Mouse (Mus musculus) neural tube, embryonic 10.5 days (tissue): ENCODE data around the gene Igfbp1.

Source experiments
- DNase-seq: peaks from one replicate; pipeline ENCODE4 v3.0.0-alpha.2; 2017; ENCODE audit warnings: low spot score; ENCODE audit errors: extremely low spot score

The Igfbp1 gene

GRCm38 (mm10) chr11:7230000-7230399, 32.4 kb downstream of the Igfbp1 start:
- DNase-seq, result no peak

- DNase-seq, result no peak
These were observed 34.4 kb downstream of the Igfbp1 start for GRCm38 (mm10) chr11:7231958-7232357.

GRCm38 (mm10) chr11:7233333-7233732, 35.8 kb downstream of the Igfbp1 start:
- DNase-seq, result no peak

- DNase-seq, result no peak
These were observed 36.9 kb downstream of the Igfbp1 start for GRCm38 (mm10) chr11:7234436-7234835.

- no peak for DNase-seq
These were observed 37.5 kb downstream of the Igfbp1 start for GRCm38 (mm10) chr11:7234981-7235609.

GRCm38 (mm10) chr11:7236751-7237150, 39.2 kb downstream of the Igfbp1 start:
- DNase-seq, result no peak

- DNase-seq, result no peak
These were observed 40.1 kb downstream of the Igfbp1 start for GRCm38 (mm10) chr11:7237712-7238111.

- DNase-seq, result no peak
These were observed 41.0 kb downstream of the Igfbp1 start for GRCm38 (mm10) chr11:7238546-7238945.

- DNase-seq, result no peak
These were observed 41.6 kb downstream of the Igfbp1 start for GRCm38 (mm10) chr11:7239041-7239740.

- DNase-seq, result no peak
These were observed 47.2 kb downstream of the Igfbp1 start for GRCm38 (mm10) chr11:7244782-7245181.

GRCm38 (mm10) chr11:7250415-7250814, 52.8 kb downstream of the Igfbp1 start:
- DNase-seq, result no peak

- no peak for DNase-seq
These were observed 53.3 kb downstream of the Igfbp1 start for GRCm38 (mm10) chr11:7250870-7251269.
